Mouse (Mus musculus) splenic B cell, adult 2 months (primary cell): ENCODE data around the gene Chn2.

Experiments used
- DNase-seq: peaks from one replicate; pipeline ENCODE4 v3.0.0-alpha.2; 2011; ENCODE audit warnings: low read depth, low spot score
- H3K27me3 ChIP-seq: 2 replicates; pipeline ENCODE4 v1.6.1; 2012; ENCODE audit warnings: mild to moderate bottlenecking, low read length, moderate library complexity, mixed read lengths; ENCODE audit not compliant: control insufficient read depth, poor library complexity, insufficient read depth, severe bottlenecking
- H3K36me3 ChIP-seq: 2 replicates; pipeline ENCODE4 v1.6.1; 2012; ENCODE audit warnings: mild to moderate bottlenecking, low read length, moderate library complexity, mixed read lengths; ENCODE audit not compliant: control insufficient read depth, poor library complexity, insufficient read depth, severe bottlenecking

Chn2 gene

GRCm38 (mm10) chr6:54248354-54249252 is 209.2 kb downstream of the Chn2 start:
- DNase-seq: no peak

GRCm38 (mm10) chr6:54251401-54252191 is 212.2 kb downstream of the Chn2 start:
- no peak for DNase-seq
- Histone ChIP-seq H3K27me3 (no peaks in the 10 kb centered on the region), H3K36me3 (no peaks in the 10 kb centered on the region)

More at GRCm38 (mm10) chr6:54248354-54249252, 209.2 kb downstream of the Chn2 start:
- Histone ChIP-seq H3K27me3 (no peaks in the 10 kb centered on the region), H3K36me3 (no peaks in the 10 kb centered on the region)

- Histone ChIP-seq H3K27me3 (no peaks in the 10 kb centered on the region), H3K36me3 (no peaks in the 10 kb centered on the region)
- peak; percentile 20 for DNase-seq
These were observed 213.9 kb downstream of the Chn2 start for GRCm38 (mm10) chr6:54253206-54253605.

GRCm38 (mm10) chr6:54253881-54254280 is 214.5 kb downstream of the Chn2 start:
- no peaks in the 10 kb centered on the region for H3K36me3 ChIP-seq

GRCm38 (mm10) chr6:54254759-54255158 is 215.4 kb downstream of the Chn2 start:
- no peak for DNase-seq
- no peaks in the 10 kb centered on the region for H3K27me3 ChIP-seq
- no peaks in the 10 kb centered on the region for H3K36me3 ChIP-seq

More at GRCm38 (mm10) chr6:54253881-54254280, 214.5 kb downstream of the Chn2 start:
- no peak for DNase-seq
- H3K27me3 ChIP-seq: no peaks in the 10 kb centered on the region

GRCm38 (mm10) chr6:54255321-54255720 is 216.0 kb downstream of the Chn2 start:
- DNase-seq: no peak
- Histone ChIP-seq H3K36me3 (no peaks in the 10 kb centered on the region), H3K27me3 (no peaks in the 10 kb centered on the region)

- no peak for DNase-seq
- H3K27me3 ChIP-seq: no peaks in the 10 kb centered on the region
These were observed 217.0 kb downstream of the Chn2 start for GRCm38 (mm10) chr6:54256397-54256796.

GRCm38 (mm10) chr6:54257552-54257951 is 218.2 kb downstream of the Chn2 start:
- DNase-seq: no peak
- no peaks in the 10 kb centered on the region for H3K36me3 ChIP-seq
- no peaks in the 10 kb centered on the region for H3K27me3 ChIP-seq

More at GRCm38 (mm10) chr6:54256397-54256796, 217.0 kb downstream of the Chn2 start:
- no peaks in the 10 kb centered on the region for H3K36me3 ChIP-seq

GRCm38 (mm10) chr6:54258462-54258861 is 219.1 kb downstream of the Chn2 start:
- no peak for DNase-seq
- no peaks in the 10 kb centered on the region for H3K36me3 ChIP-seq

GRCm38 (mm10) chr6:54262732-54263131 is 223.4 kb downstream of the Chn2 start:
- Histone ChIP-seq H3K27me3 (no peaks in the 10 kb centered on the region), H3K36me3 (no peaks in the 10 kb centered on the region)

More at GRCm38 (mm10) chr6:54258462-54258861, 219.1 kb downstream of the Chn2 start:
- no peaks in the 10 kb centered on the region for H3K27me3 ChIP-seq

GRCm38 (mm10) chr6:54263890-54264289 is 224.5 kb downstream of the Chn2 start:
- no peak for DNase-seq
- Histone ChIP-seq H3K36me3 (no peaks in the 10 kb centered on the region), H3K27me3 (no peaks in the 10 kb centered on the region)

More at GRCm38 (mm10) chr6:54262732-54263131, 223.4 kb downstream of the Chn2 start:
- DNase-seq: no peak

- DNase-seq: no peak
- Histone ChIP-seq H3K36me3 (no peaks in the 10 kb centered on the region), H3K27me3 (no peaks in the 10 kb centered on the region)
These were observed 225.2 kb downstream of the Chn2 start for GRCm38 (mm10) chr6:54264537-54264936.

GRCm38 (mm10) chr6:54265384-54265783 is 226.0 kb downstream of the Chn2 start:
- no peaks in the 10 kb centered on the region for H3K36me3 ChIP-seq
- DNase-seq: no peak
- H3K27me3 ChIP-seq: no peaks in the 10 kb centered on the region

GRCm38 (mm10) chr6:54272556-54273378 is 233.4 kb downstream of the Chn2 start:
- Histone ChIP-seq H3K27me3 (no peaks in the 10 kb centered on the region), H3K36me3 (no peaks in the 10 kb centered on the region)
- no peak for DNase-seq
